Mouse (Mus musculus): ENCODE results near the gene Klhl1.

GRCm38 (mm10) chr14:96174546-96174945 is 344.4 kb downstream of the Klhl1 start:
- TF ChIP-seq CTCF (IDR thresholded peaks at IDR 0.05; ENCODE audit: extremely low read depth, insufficient read length, insufficient replicate concordance, low read depth, low read length) (no peak), POLR2A (IDR thresholded peaks at IDR 0.05; ENCODE audit: low read depth, low read length) (no peak)
